Mouse (Mus musculus): Measurements from ENCODE around the gene Prss53. TPM values are rescaled to one million over a fixed set of nuclear protein-coding genes. Genes with fewer than 3 reads are reported as not detected.

The Prss53 gene
- total and polyA plus RNA-seq, 3 experiments: 0.15 to 0.77 TPM; not detected in 1

DNA sequence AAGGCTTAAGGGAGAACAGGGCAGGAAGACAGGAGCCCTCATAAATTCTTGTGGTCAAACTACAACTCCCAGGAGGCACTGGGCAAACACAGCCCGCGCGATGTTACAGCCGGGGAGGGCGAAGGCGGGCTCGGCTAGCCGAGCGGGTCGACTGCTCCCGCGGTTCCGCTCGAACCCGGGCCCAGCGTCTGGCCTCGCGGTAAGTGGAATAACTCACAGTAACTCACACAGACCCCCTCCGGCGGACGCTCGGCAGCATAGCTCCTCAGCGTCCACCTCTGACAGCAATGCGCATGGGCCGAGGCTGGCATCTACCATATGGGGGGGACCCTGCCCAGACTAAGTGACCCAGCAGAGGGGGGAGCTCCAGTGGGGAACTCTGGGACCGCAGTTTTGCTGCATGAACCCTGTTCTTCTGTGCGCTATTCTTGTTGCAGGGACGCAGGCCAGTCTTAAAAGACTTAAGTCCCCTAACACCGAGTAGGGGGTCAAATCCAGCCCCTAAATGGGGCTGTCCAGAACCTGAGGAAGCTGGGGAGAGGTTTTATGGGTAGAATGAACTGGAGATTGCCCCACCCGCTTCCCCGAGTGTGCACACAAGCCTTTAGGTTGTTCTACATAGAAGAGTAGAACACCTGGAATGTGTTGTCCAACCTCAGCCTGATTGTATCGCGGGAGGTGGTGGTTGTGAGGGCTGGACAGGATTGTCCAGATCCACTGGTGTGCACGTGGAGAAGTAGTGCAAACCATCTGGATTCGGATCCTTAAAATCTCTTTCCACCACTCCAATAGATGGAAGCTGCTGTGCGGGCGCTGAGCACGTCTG, 13.4 kb upstream of the Prss53 start, which contains the start of gene Bckdk:
Gene Bckdk (plus strand): TSS at position 112 of the 826 bp plus-strand sequence.
- Histone ChIP-seq H3K9ac (ENCODE audit: control insufficient read depth, low read depth, low read length, poor library complexity, severe bottlenecking) (peak within 1 kb of the TSS; percentile 92), H3K27ac (ENCODE audit: control insufficient read depth, low read depth, low read length) (peak within 1 kb of the TSS; percentile 58), H3K9me3 (replicated peaks; ENCODE audit: insufficient read depth, low read length) (no peaks in the 10 kb centered on the region), H3K27me3 (ENCODE audit: control insufficient read depth in 1 of 2, insufficient read depth in 2 of 2, low read length in 2 of 2) (no peaks in the 10 kb centered on the region), H3K36me3 (ENCODE audit: control insufficient read depth in 1 of 2, insufficient read depth in 2 of 2, low read length in 2 of 2) (peaks cover 0 to 12% of the 10 kb centered on the region in 2 experiments; a peak in 2 of 4 replicates), H3K4me3 (ENCODE audit: control insufficient read depth in 1 of 2, insufficient read depth in 1 of 2, low read depth in 2 of 2, low read length in 2 of 2) (peak within 1 kb of the TSS; percentile 60 to 75), H3K79me2 (ENCODE audit: control insufficient read depth, insufficient read depth, low read length, poor library complexity) (peaks cover 3% of the 10 kb centered on the region; the same call in 1 of the 2 replicates), H3K4me1 (ENCODE audit: control insufficient read depth in 1 of 2, insufficient read depth in 2 of 2, low read length in 2 of 2) (peaks cover 7 to 22% of the 10 kb centered on the region in 2 experiments)
- peak; percentile 90 for DNase-seq (ENCODE audit: low read depth, low spot score)
- no peak for TF ChIP-seq MEF2A (IDR thresholded peaks at IDR 0.05; ENCODE audit: extremely low read depth, insufficient replicate concordance, low read depth, low read length, poor library complexity, severe bottlenecking)
- TF ChIP-seq POLR2A (IDR thresholded peaks at IDR 0.05; ENCODE audit: control insufficient read depth in 1 of 2, insufficient read depth in 1 of 2, low read depth in 1 of 2, low read length in 2 of 2, poor library complexity in 1 of 2): peak; percentile 84 to 91; a peak in 3 of 4 replicates
- TF ChIP-seq CHD2 (IDR thresholded peaks at IDR 0.05; ENCODE audit: low read length): peak; percentile 95
- peak; percentile 85 for TF ChIP-seq NELFE (IDR thresholded peaks at IDR 0.05; ENCODE audit: low read depth, low read length)
- TF ChIP-seq MAZ (IDR thresholded peaks at IDR 0.05; ENCODE audit: low read depth, low read length): no peak; the same call in 1 of the 2 replicates
- no peak for TF ChIP-seq MYC (IDR thresholded peaks at IDR 0.05; ENCODE audit: low read depth, low read length)
- no peak for TF ChIP-seq ETS1 (IDR thresholded peaks at IDR 0.05; ENCODE audit: low read depth, low read length)
- TF ChIP-seq CHD1 (IDR thresholded peaks at IDR 0.05; ENCODE audit: low read depth, low read length): peak; percentile 96
- TF ChIP-seq SIN3A (IDR thresholded peaks at IDR 0.05; ENCODE audit: low read length): peak; percentile 76
- no peak for TF ChIP-seq SMC3 (IDR thresholded peaks at IDR 0.05; ENCODE audit: low read depth, low read length)
- TF ChIP-seq MAX (IDR thresholded peaks at IDR 0.05; ENCODE audit: low read length): no peak; the same call in 1 of the 2 replicates
- TF ChIP-seq MXI1 (IDR thresholded peaks at IDR 0.05; ENCODE audit: low read depth, low read length): peak; percentile 67
- peak; percentile 97 for TF ChIP-seq HCFC1 (IDR thresholded peaks at IDR 0.05; ENCODE audit: low read depth, low read length)
- TF ChIP-seq RAD21 (IDR thresholded peaks at IDR 0.05; ENCODE audit: low read depth, low read length): no peak
- TF ChIP-seq BHLHE40 (IDR thresholded peaks at IDR 0.05; ENCODE audit: borderline replicate concordance, low read depth, low read length): no peak
- no peak for TF ChIP-seq MYB (IDR thresholded peaks at IDR 0.05; ENCODE audit: low read depth, low read length)
- no peak for TF ChIP-seq JUND (IDR thresholded peaks at IDR 0.05; ENCODE audit: low read depth, low read length)
- TF ChIP-seq ZMIZ1 (IDR thresholded peaks at IDR 0.05; ENCODE audit: low read depth, low read length): 0 out of 2 replicates have a peak, but pooled peaks have one; percentile 62
- TF ChIP-seq ZNF384 (IDR thresholded peaks at IDR 0.05; ENCODE audit: low read depth, low read length): no peak
- TF ChIP-seq GATA1 (IDR thresholded peaks at IDR 0.05; ENCODE audit: low read depth, low read length): no peak
- no peak for TF ChIP-seq MAFK (IDR thresholded peaks at IDR 0.05; ENCODE audit: borderline replicate concordance, low read depth, low read length)
- TF ChIP-seq KAT2A (conservative IDR thresholded peaks at IDR 0.05; ENCODE audit: low read depth, low read length): no peak; the same call in 1 of the 2 replicates
- no peak; the same call in 1 of the 2 replicates for TF ChIP-seq TCF12 (IDR thresholded peaks at IDR 0.05; ENCODE audit: low read depth, low read length)
- peak; percentile 64 for TF ChIP-seq NRF1 (IDR thresholded peaks at IDR 0.05; ENCODE audit: insufficient read depth, low read depth, low read length, poor library complexity, severe bottlenecking)
- TF ChIP-seq POLR2AphosphoS2 (IDR thresholded peaks at IDR 0.05; ENCODE audit: low read length): 0 out of 2 replicates have a peak, but pooled peaks have one; percentile 44
- no peak for TF ChIP-seq RCOR1 (IDR thresholded peaks at IDR 0.05; ENCODE audit: low read depth, low read length)
- TF ChIP-seq POLR2AphosphoS5 (IDR thresholded peaks at IDR 0.05; ENCODE audit: borderline replicate concordance, low read depth, low read length): no peak
- no peak for TF ChIP-seq TAL1 (IDR thresholded peaks at IDR 0.05; ENCODE audit: low read length)
- TF ChIP-seq UBTF (IDR thresholded peaks at IDR 0.05; ENCODE audit: borderline replicate concordance, insufficient read depth, low read depth, low read length): no peak
- no peak for TF ChIP-seq ZC3H11A (IDR thresholded peaks at IDR 0.05; ENCODE audit: low read depth, low read length)
- 0 out of 2 replicates have a peak, but pooled peaks have one; percentile 12 for TF ChIP-seq ELF1 (IDR thresholded peaks at IDR 0.05; ENCODE audit: low read depth, low read length)

All from MEL (cell line).